ENCODE assay signal across 7 mouse cellular contexts in genomic region chr11:99042834-99043431, GRCm38 (mm10). TPM values are rescaled to one million over a fixed set of nuclear protein-coding genes. Genes with fewer than 3 reads are reported as not detected.
DNase-seq lines count a peak whose midpoint lies in the region; ATAC-seq and TF ChIP-seq lines count a peak whose summit lies in the region.

No protein-coding gene starts in this region.

- WGBS in heart, embryonic 14.5 days, result 21% methylated on average over 12 of the region's 12 CpGs
- WGBS in kidney, embryonic 16.5 days, result 23% methylated on average over 12 of the region's 12 CpGs
- WGBS in macrophage (ENCODE audit: missing documents), result under 1% methylated on average over 12 of the region's 12 CpGs

- ATAC-seq in heart, embryonic 14.5 days (ENCODE audit: insufficient number of reproducible peaks, insufficient read depth, low FRiP score, low read depth), result no peak
- no peak for ATAC-seq in kidney, embryonic 16.5 days (ENCODE audit: low FRiP score, low TSS enrichment)

- peak; percentile 90 for DNase-seq in MEL (ENCODE audit: low read depth, low spot score)
- DNase-seq in brain, adult 2 months (ENCODE audit: low read depth, low spot score), result peak; percentile 34
- no peak for DNase-seq in urinary bladder, postnatal 25 days (ENCODE audit: low spot score)
- no peak for DNase-seq in ovary, postnatal 14 days (ENCODE audit: low spot score)

- H3K9me3 ChIP-seq in MEL (replicated peaks; ENCODE audit: insufficient read depth, low read length), result no peaks in the 10 kb centered on the region
- H3K9me3 ChIP-seq in heart, embryonic 14.5 days (ENCODE audit: control insufficient read depth, low read length), result no peaks in the 10 kb centered on the region
- H3K9me3 ChIP-seq in kidney, embryonic 16.5 days (ENCODE audit: low read length), result no peaks in the 10 kb centered on the region

- peak overlapping the region; percentile 58 for H3K9ac ChIP-seq in MEL (ENCODE audit: control insufficient read depth, low read depth, low read length, poor library complexity, severe bottlenecking)
- H3K9ac ChIP-seq in heart, embryonic 14.5 days (ENCODE audit: low read length), result peak overlapping the region; percentile 89
- peak overlapping the region; percentile 95 for H3K9ac ChIP-seq in kidney, embryonic 16.5 days (replicated peaks; ENCODE audit: low read length)

- peaks cover 0 to 6% of the 10 kb centered on the region in 2 experiments; a peak in 1 of 4 replicates for H3K4me1 ChIP-seq in MEL (ENCODE audit: control insufficient read depth in 1 of 2, insufficient read depth in 2 of 2, low read length in 2 of 2)
- H3K4me1 ChIP-seq in heart, embryonic 14.5 days (ENCODE audit: control insufficient read depth in 2 of 2, insufficient read depth in 2 of 2, low read length in 2 of 2), result peaks cover 39 to 46% of the 10 kb centered on the region in 2 experiments
- H3K4me1 ChIP-seq in kidney, embryonic 16.5 days (ENCODE audit: insufficient read depth, low read length), result peaks cover 56% of the 10 kb centered on the region

- H3K27me3 ChIP-seq in MEL (ENCODE audit: control insufficient read depth in 1 of 2, insufficient read depth in 2 of 2, low read length in 2 of 2), result no peaks in the 10 kb centered on the region
- peaks cover 5% of the 10 kb centered on the region; the same call in 1 of the 2 replicates for H3K27me3 ChIP-seq in heart, embryonic 14.5 days (ENCODE audit: control insufficient read depth, insufficient read depth, low read length)
- no peaks in the 10 kb centered on the region for H3K27me3 ChIP-seq in kidney, embryonic 16.5 days (ENCODE audit: insufficient read depth, low read length)

- H3K4me2 ChIP-seq in heart, embryonic 14.5 days (ENCODE audit: low read length), result peak overlapping the region; percentile 95
- H3K4me2 ChIP-seq in kidney, embryonic 16.5 days (replicated peaks; ENCODE audit: low read depth, low read length), result peak overlapping the region; percentile 89

- H3K36me3 ChIP-seq in MEL (ENCODE audit: control insufficient read depth in 1 of 2, insufficient read depth in 2 of 2, low read length in 2 of 2) (no peaks in the 10 kb centered on the region), macrophage (ENCODE audit: inconsistent target) (no peaks in the 10 kb centered on the region; the same call in 1 of the 2 replicates)
- H3K36me3 ChIP-seq in heart, embryonic 14.5 days (ENCODE audit: control insufficient read depth, insufficient read depth, low read length), result peaks cover 6% of the 10 kb centered on the region; the same call in 1 of the 2 replicates
- peaks cover under 1% of the 10 kb centered on the region; the same call in 1 of the 2 replicates for H3K36me3 ChIP-seq in kidney, embryonic 16.5 days (ENCODE audit: insufficient read depth, low read length)

- H3K27ac ChIP-seq in MEL (ENCODE audit: control insufficient read depth, low read depth, low read length), result peak overlapping the region; percentile 87
- H3K27ac ChIP-seq in heart, embryonic 14.5 days (replicated peaks in 1 of 2; ENCODE audit: control insufficient read depth in 1 of 2, insufficient read depth in 1 of 2, low read depth in 2 of 2, low read length in 2 of 2), result peak overlapping the region; percentile 89 to 90
- peak overlapping the region; percentile 95 for H3K27ac ChIP-seq in kidney, embryonic 16.5 days (ENCODE audit: low read length)
- H3K27ac ChIP-seq in macrophage, result peak overlapping the region; percentile 99

- 0 out of 4 replicates have a peak, but pooled peaks of 1 of the 2 experiments have one; percentile 30 for TF ChIP-seq POLR2A in MEL (IDR thresholded peaks at IDR 0.05; ENCODE audit: control insufficient read depth in 1 of 2, insufficient read depth in 1 of 2, low read depth in 1 of 2, low read length in 2 of 2, poor library complexity in 1 of 2)

- no peak for TF ChIP-seq RAD21 in MEL (IDR thresholded peaks at IDR 0.05; ENCODE audit: low read depth, low read length)

- no peak for TF ChIP-seq CTCF in MEL (IDR thresholded peaks at IDR 0.05 in 2 of 3, conservative IDR thresholded peaks at IDR 0.05 in 1 of 3; ENCODE audit: control insufficient read depth in 1 of 3, insufficient read depth in 1 of 3, low read depth in 2 of 3, low read length in 3 of 3, poor library complexity in 1 of 3, severe bottlenecking in 1 of 3)

- H3K4me3 ChIP-seq in MEL (ENCODE audit: control insufficient read depth in 1 of 2, insufficient read depth in 1 of 2, low read depth in 2 of 2, low read length in 2 of 2), result peak overlapping the region; percentile 63 to 65
- peak overlapping the region; percentile 67 to 69 for H3K4me3 ChIP-seq in heart, embryonic 14.5 days (ENCODE audit: control insufficient read depth in 1 of 2, insufficient read depth in 1 of 2, low read depth in 1 of 2, low read length in 2 of 2)
- H3K4me3 ChIP-seq in kidney, embryonic 16.5 days (ENCODE audit: low read length), result peak overlapping the region; percentile 75
- peak overlapping the region; percentile 62 for H3K4me3 ChIP-seq in macrophage (ENCODE audit: inconsistent target)

- peak; percentile 41 to 44; a peak in 2 of 4 replicates for TF ChIP-seq EP300 in MEL (IDR thresholded peaks at IDR 0.05; ENCODE audit: low read depth in 1 of 2, low read length in 2 of 2)

- peaks cover 9% of the 10 kb centered on the region for H3K79me2 ChIP-seq in MEL (ENCODE audit: control insufficient read depth, insufficient read depth, low read length, poor library complexity)
- H3K79me2 ChIP-seq in macrophage (ENCODE audit: inconsistent target), result peaks cover 38% of the 10 kb centered on the region

TF ChIP-seq in MEL, 35 proteins besides CTCF, POLR2A, EP300 and RAD21 (continues in another document):
- TF ChIP-seq CHD2 (IDR thresholded peaks at IDR 0.05; ENCODE audit: low read length) (no peak), NELFE (IDR thresholded peaks at IDR 0.05; ENCODE audit: low read depth, low read length) (peak; percentile 40; the same call in 1 of the 2 replicates), SIN3A (IDR thresholded peaks at IDR 0.05; ENCODE audit: low read length) (peak; percentile 62), GATA1 (IDR thresholded peaks at IDR 0.05; ENCODE audit: low read depth, low read length) (no peak), RCOR1 (IDR thresholded peaks at IDR 0.05; ENCODE audit: low read depth, low read length) (0 out of 2 replicates have a peak, but pooled peaks have one; percentile 8), USF1 (IDR thresholded peaks at IDR 0.05; ENCODE audit: low read depth, low read length) (no peak), ZKSCAN1 (IDR thresholded peaks at IDR 0.05; ENCODE audit: low read depth, low read length) (peak; percentile 47; the same call in 1 of the 2 replicates), TCF12 (IDR thresholded peaks at IDR 0.05; ENCODE audit: low read depth, low read length) (peak; percentile 39; the same call in 1 of the 2 replicates), TBP (IDR thresholded peaks at IDR 0.05; ENCODE audit: low read depth, low read length) (peak; percentile 70; the same call in 1 of the 2 replicates), HCFC1 (IDR thresholded peaks at IDR 0.05; ENCODE audit: low read depth, low read length) (peak; percentile 58; the same call in 1 of the 2 replicates), UBTF (IDR thresholded peaks at IDR 0.05; ENCODE audit: borderline replicate concordance, insufficient read depth, low read depth, low read length) (peak; percentile 33; the same call in 1 of the 2 replicates), MAX (IDR thresholded peaks at IDR 0.05; ENCODE audit: low read length) (0 out of 2 replicates have a peak, but pooled peaks have one; percentile 24), MYC (IDR thresholded peaks at IDR 0.05; ENCODE audit: low read depth, low read length) (no peak), ELF1 (IDR thresholded peaks at IDR 0.05; ENCODE audit: low read depth, low read length) (peak; percentile 56; the same call in 1 of the 2 replicates)

RNA-seq across cellular contexts. Expression of gene Igfbp4, which starts 1.9 kb away (rescaled TPM):
- 89.8 and 94.4 TPM in 2 replicates for total RNA-seq in MEL (2012; rRNA removed)
- polyA plus RNA-seq in MEL (2012; ENCODE audit: insufficient read depth in 1 of 2, insufficient read length in 2 of 2, low read depth in 1 of 2, low replicate concordance in 2 of 2, missing spikeins in 1 of 2), result 100 to 1,000 TPM in 1 of 2 experiments, not detected in 1; 221 TPM
- polyA plus RNA-seq in heart, embryonic 14.5 days (2014; fragmentation: Nextera tagmentation; extraction: Ambion mirVana), result 315 and 373 TPM in 2 replicates
- polyA plus RNA-seq in kidney, embryonic 16.5 days (2015; fragmentation: Nextera tagmentation; extraction: Ambion mirVana), result 771 and 832 TPM in 2 replicates
- total RNA-seq in macrophage (2018; cell fraction: chromatin; rRNA removed), result 10 to 100 TPM in 13 of 26 experiments, 1 to 10 TPM in 13; 2.5 to 93.6 (median 10.5) TPM
- total RNA-seq in macrophage (2018; cell fraction: cytosol; rRNA removed), result 100 to 1,000 TPM in 13 of 26 experiments, 10 to 100 TPM in 13; 17.4 to 207 (median 70.4) TPM
- 100 to 1,000 TPM in 4 of 26 experiments, 10 to 100 TPM in 21, 1 to 10 TPM in 1; 8.7 to 248 (median 41.6) TPM for total RNA-seq in macrophage (2018; cell fraction: nucleus; rRNA removed)
- 50.8 to 246 TPM (median 226 TPM) in 3 replicates for polyA plus RNA-seq in macrophage (2018)

RNA-seq across cellular contexts. Expression of gene Top2a, which starts 18.9 kb away (rescaled TPM):
- 443 and 477 TPM in 2 replicates for total RNA-seq in MEL (2012; rRNA removed)
- polyA plus RNA-seq in MEL (2012; ENCODE audit: insufficient read depth in 1 of 2, insufficient read length in 2 of 2, low read depth in 1 of 2, low replicate concordance in 2 of 2, missing spikeins in 1 of 2) (100 to 1,000 TPM; 395 to 643 TPM), macrophage (2018) (5.8 to 44.5 TPM (median 27.0 TPM) in 3 replicates)
- polyA plus RNA-seq in heart, embryonic 14.5 days (2014; fragmentation: Nextera tagmentation; extraction: Ambion mirVana), result 169 and 174 TPM in 2 replicates
- 213 and 252 TPM in 2 replicates for polyA plus RNA-seq in kidney, embryonic 16.5 days (2015; fragmentation: Nextera tagmentation; extraction: Ambion mirVana)
- total RNA-seq in macrophage (2018; cell fraction: chromatin; rRNA removed), result 10 to 100 TPM in 20 of 26 experiments, 1 to 10 TPM in 6; 3.9 to 89.6 (median 20.7) TPM
- 10 to 100 TPM in 22 of 26 experiments, 1 to 10 TPM in 4; 7.9 to 28.0 (median 13.8) TPM for total RNA-seq in macrophage (2018; cell fraction: cytosol; rRNA removed)
- 10 to 100 TPM in 22 of 26 experiments, 1 to 10 TPM in 4; 8.0 to 84.7 (median 15.3) TPM for total RNA-seq in macrophage (2018; cell fraction: nucleus; rRNA removed)

RNA-seq across cellular contexts. Expression of gene Tns4, which starts 46.2 kb away (rescaled TPM):
- not detected in 2 replicates for total RNA-seq in MEL (2012; rRNA removed)
- polyA plus RNA-seq in MEL (2012; ENCODE audit: insufficient read depth in 1 of 2, insufficient read length in 2 of 2, low read depth in 1 of 2, low replicate concordance in 2 of 2, missing spikeins in 1 of 2), result under 1 TPM in 1 of 2 experiments, not detected in 1; 0.03 TPM
- polyA plus RNA-seq in heart, embryonic 14.5 days (2014; fragmentation: Nextera tagmentation; extraction: Ambion mirVana), result 0.11 and 0.19 TPM in 2 replicates
- 0.17 and 0.22 TPM in 2 replicates for polyA plus RNA-seq in kidney, embryonic 16.5 days (2015; fragmentation: Nextera tagmentation; extraction: Ambion mirVana)
- total RNA-seq in macrophage (2018; cell fraction: chromatin; rRNA removed), result under 1 TPM in 12 of 26 experiments, not detected in 14; 0.19 to 0.92 (median 0.58) TPM
- 1 to 10 TPM in 13 of 26 experiments, under 1 TPM in 13; 0.33 to 1.9 (median 1.0) TPM for total RNA-seq in macrophage (2018; cell fraction: cytosol; rRNA removed)
- 1 to 10 TPM in 5 of 26 experiments, under 1 TPM in 16, not detected in 5; 0.13 to 3.6 (median 0.40) TPM for total RNA-seq in macrophage (2018; cell fraction: nucleus; rRNA removed)
- polyA plus RNA-seq in macrophage (2018), result 0.88 to 2.5 TPM (median 0.97 TPM) in 3 replicates

Comparison
In these comparisons a context has a peak if more than half of its experiments do, and no peak if none do; other contexts are left out.
1. DNase-seq: peak in MEL (single experiment) and brain, adult 2 months (single experiment); none in urinary bladder, postnatal 25 days (single experiment) and ovary, postnatal 14 days (single experiment).
2. Peak in every context shown above with its lines, with median percentiles within 50 percentile points of each other: H3K27ac ChIP-seq, H3K4me3 ChIP-seq and H3K9ac ChIP-seq.